In the genomic region with DNA sequence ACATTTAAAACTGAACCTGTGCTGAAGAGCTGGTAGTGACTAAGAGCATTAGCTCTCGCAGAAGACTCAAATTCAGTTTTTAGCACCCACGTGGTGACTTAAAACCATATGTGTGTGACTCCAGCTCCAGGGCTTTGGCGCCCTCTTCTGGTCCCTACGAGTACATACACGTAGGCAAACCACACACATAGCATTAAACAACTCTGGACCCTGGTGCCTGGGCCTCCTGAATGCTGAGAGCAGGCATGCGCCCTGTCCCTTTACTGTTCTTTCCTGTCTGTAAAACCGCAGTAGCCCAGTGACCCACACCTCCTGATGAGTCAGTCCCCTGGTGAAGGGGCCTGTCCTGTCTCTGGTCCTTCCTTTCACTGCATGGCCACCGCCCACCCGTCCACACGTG, we compare ENCODE assay signal across 8 mouse cellular contexts. TPM values are rescaled to one million over a fixed set of nuclear protein-coding genes. Genes with fewer than 3 reads are reported as not detected.
DNase-seq lines count a peak whose midpoint lies in the region.

No protein-coding gene starts in this region.

- intact Hi-C loops in left cerebral cortex, postnatal 14 days (cut with DNase I), result no loop called here

- peak; percentile 39 for DNase-seq in adrenal gland, postnatal 10 days
- no peak for DNase-seq in adrenal gland, postnatal 4 days (ENCODE audit: low spot score in 2 of 2)
- peak; percentile 53 to 68 for DNase-seq in left cerebral cortex, postnatal 14 days (ENCODE audit: low spot score in 2 of 2)
- no peak for DNase-seq in left cerebral cortex, adult 9 months (ENCODE audit: low spot score in 2 of 2)
- peak; percentile 91 for DNase-seq in R1 (ENCODE audit: low read depth, low spot score)
- DNase-seq in induced T-regulatory cell, adult 2 months (ENCODE audit: low read depth), result peak; percentile 86
- peak; percentile 69 for DNase-seq in telencephalon, adult 2 months (ENCODE audit: low read depth, low spot score)
- DNase-seq in layer of hippocampus, adult 9-11 months, result no peak

RNA-seq across cellular contexts. Expression of gene Myh7b, which starts 13.7 kb away (rescaled TPM):
- 1 to 10 TPM in 1 of 2 experiments, under 1 TPM in 1; 0.33 to 1.1 TPM for total RNA-seq in adrenal gland, postnatal 10 days (2021)
- 1 to 10 TPM in 1 of 2 experiments, under 1 TPM in 1; 0.62 to 1.8 TPM for total RNA-seq in adrenal gland, postnatal 4 days (2021)
- 1 to 10 TPM; 4.5 to 5.6 TPM for total RNA-seq in left cerebral cortex, postnatal 14 days (2021)

RNA-seq across cellular contexts. Expression of gene Gss, which starts 32.1 kb away (rescaled TPM):
- total RNA-seq in adrenal gland, postnatal 10 days (2021), result 10 to 100 TPM; 41.4 to 48.1 TPM
- total RNA-seq in adrenal gland, postnatal 4 days (2021), result 10 to 100 TPM; 38.7 to 39.6 TPM
- 10 to 100 TPM; 15.8 to 18.3 TPM for total RNA-seq in left cerebral cortex, postnatal 14 days (2021)

Comparison
In these comparisons a context has a peak if more than half of its experiments do, and no peak if none do; other contexts are left out.
1. DNase-seq: peak in adrenal gland, postnatal 10 days (single experiment), left cerebral cortex, postnatal 14 days (2 of 2), R1 (single experiment), induced T-regulatory cell, adult 2 months (single experiment) and telencephalon, adult 2 months (single experiment); none in adrenal gland, postnatal 4 days (0 of 2), left cerebral cortex, adult 9 months (0 of 2) and layer of hippocampus, adult 9-11 months (single experiment).